Mouse (Mus musculus) liver, embryonic 11.5 days (tissue): ENCODE measurements around the gene Mtor. TPM values are rescaled to one million over a fixed set of nuclear protein-coding genes. Genes with fewer than 3 reads are reported as not detected.

Experiments
- ATAC-seq: fragments of 200-750 bp; cut with Nextera tagmentation; replicated peaks from 2 replicates; pipeline ENCODE4 v1.8.0; 2017; ENCODE audit warnings: moderate number of reproducible peaks, mild to moderate bottlenecking, moderate TSS enrichment, moderate library complexity; ENCODE audit not compliant: low FRiP score
- DNase-seq: peaks from one replicate; pipeline ENCODE4 v3.0.0-alpha.2; 2017; ENCODE audit warnings: low spot score
- H3K27ac ChIP-seq: fragments of 300-500 bp; sonication (generic); 2 replicates; pipeline ENCODE4 v1.5.1; 2014; ENCODE audit warnings: mild to moderate bottlenecking, low read depth, low read length, control low read depth
- H3K27me3 ChIP-seq: fragments of 300-500 bp; sonication (generic); replicated peaks from 2 replicates; pipeline ENCODE4 v1.6.1; 2014; ENCODE audit warnings: low read length, mixed read lengths; ENCODE audit not compliant: control insufficient read depth, insufficient read depth
- H3K36me3 ChIP-seq: fragments of 300-500 bp; sonication (generic); 2 replicates; pipeline ENCODE4 v1.6.1; 2014; ENCODE audit warnings: mild to moderate bottlenecking, low read length, moderate library complexity, mixed read lengths; ENCODE audit not compliant: control insufficient read depth, insufficient read depth
- H3K4me1 ChIP-seq: fragments of 300-500 bp; sonication (generic); replicated peaks from 2 replicates; pipeline ENCODE4 v1.6.1; 2014; ENCODE audit warnings: low read length, mixed read lengths; ENCODE audit not compliant: control insufficient read depth, insufficient read depth
- H3K4me2 ChIP-seq: fragments of 300-500 bp; sonication (generic); 2 replicates; pipeline ENCODE4 v1.6.1; 2014; ENCODE audit warnings: mild to moderate bottlenecking, control low read depth, moderate library complexity
- H3K4me3 ChIP-seq: fragments of 300-500 bp; sonication (generic); 2 replicates; pipeline ENCODE4 v1.5.1; 2014; ENCODE audit warnings: low read depth, low read length, control low read depth
- H3K9ac ChIP-seq: fragments of 300-500 bp; sonication (generic); 2 replicates; pipeline ENCODE4 v1.6.1; 2014; ENCODE audit warnings: low read depth, low read length, control low read depth
- H3K9me3 ChIP-seq: fragments of 300-500 bp; sonication (generic); 2 replicates; pipeline ENCODE4 v1.6.1; 2016; ENCODE audit warnings: low read length, inconsistent platforms, mixed read lengths; ENCODE audit not compliant: control insufficient read depth
- WGBS: fragments of 180-500 bp; shearing (Covaris S2); extraction: QIAGEN DNeasy Blood & Tissue Kit; methylation state at CpG from one replicate; pipeline ENCODE4 v1.1.7; 2014; 5-methylcytosine and 5-hydroxymethylcytosine counted together
- polyA plus RNA-seq: library from polyadenylated mRNA; unstranded; fragments of >200 nt; fragmentation: Nextera tagmentation; extraction: Ambion mirVana; gene quantifications from 2 replicates; pipeline ENCODE4 v1.2.1, GENCODE M21; 2014

Mtor gene
- polyA plus RNA-seq, 1 experiment from 2014 or later: 22.9 TPM

- H3K9ac ChIP-seq: no peak overlapping the region
- H3K27me3 ChIP-seq: no peaks in the 10 kb centered on the region
- no peaks in the 10 kb centered on the region for H3K9me3 ChIP-seq
- DNase-seq: no peak
- no peak overlapping the region for H3K27ac ChIP-seq
- no peak overlapping the region for H3K4me2 ChIP-seq
- no peaks in the 10 kb centered on the region; the same call in 1 of the 2 replicates for H3K4me1 ChIP-seq
- WGBS: 94% methylated on average over 3 of the region's 3 CpGs
- ATAC-seq: peak; percentile 66
- peaks cover 1% of the 10 kb centered on the region; the same call in 1 of the 2 replicates for H3K36me3 ChIP-seq
- no peak overlapping the region for H3K4me3 ChIP-seq
Observed at GRCm38 (mm10) chr4:148604541-148605165, 156.2 kb downstream of the Mtor start.

Other genes with a start within 250 kb of the Mtor start
- 0.04 TPM in 1 of 2 replicates, not detected in the other for gene Disp3, start 160.6 kb upstream of the Mtor start, polyA plus RNA-seq
- gene Ubiad1, start 3.8 kb upstream of the Mtor start, polyA plus RNA-seq: 21.5 and 23.1 TPM in 2 replicates
- 0.92 and 0.96 TPM in 2 replicates for gene Angptl7, start 51.8 kb downstream of the Mtor start, polyA plus RNA-seq
- gene Exosc10, start 109.8 kb downstream of the Mtor start, polyA plus RNA-seq: 92.4 and 98.2 TPM in 2 replicates
- gene Srm, start 142.9 kb downstream of the Mtor start, polyA plus RNA-seq: 510 and 529 TPM in 2 replicates
- 5.0 and 6.8 TPM in 2 replicates for gene Masp2, start 153.9 kb downstream of the Mtor start, polyA plus RNA-seq
- gene Tardbp, start 178.4 kb downstream of the Mtor start, polyA plus RNA-seq: 226 and 230 TPM in 2 replicates
- gene Gm572, start 194.7 kb downstream of the Mtor start, polyA plus RNA-seq: not detected in 2 replicates